Mouse (Mus musculus): ENCODE measurements around the gene Ano8. TPM values are rescaled to one million over a fixed set of nuclear protein-coding genes. Genes with fewer than 3 reads are reported as not detected.
"Not testable (repeated sequence)": the region's sequence is repeated elsewhere in the genome, so short reads cannot be mapped to it uniquely, and the experiment has no call there.

Ano8 gene
- total and polyA plus RNA-seq, 2 experiments = 2.3 to 5.2 TPM

DNA sequence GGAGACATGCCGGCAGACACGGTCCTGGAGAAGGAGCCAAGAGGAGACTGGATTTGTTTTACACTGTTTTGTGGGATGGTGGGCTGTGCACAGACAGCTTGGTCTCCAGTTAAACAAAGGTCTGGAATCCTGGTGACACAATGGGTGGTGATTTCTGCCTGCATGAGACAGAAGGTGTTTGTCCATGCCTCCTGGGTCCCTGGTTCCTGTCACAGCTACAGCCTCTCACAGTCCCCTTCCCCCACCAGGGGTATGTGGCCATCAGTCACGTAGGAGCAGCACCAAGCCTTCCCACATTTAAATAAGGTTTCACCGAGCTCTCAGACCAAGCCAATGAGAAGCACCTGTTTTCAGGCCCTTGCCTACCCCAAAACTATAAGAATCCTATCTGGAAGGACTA, 34.4 kb downstream of the Ano8 start:
- no peaks in the 10 kb centered on the region for H3K27me3 ChIP-seq (ENCODE audit: control insufficient read depth, insufficient read depth, low read length)
- no peaks in the 10 kb centered on the region for H3K79me2 ChIP-seq (ENCODE audit: control insufficient read depth, insufficient read depth, low read length)
- TF ChIP-seq POLR2A (IDR thresholded peaks at IDR 0.05; ENCODE audit: extremely low read depth, insufficient read depth, low read length) (no peak), CTCF (IDR thresholded peaks at IDR 0.05; ENCODE audit: low read depth, low read length) (no peak)
- DNase-seq (ENCODE audit: extremely low read depth, low read depth, low spot score) = no peak
- H3K36me3 ChIP-seq (ENCODE audit: control insufficient read depth, insufficient read depth, low read length) = no peaks in the 10 kb centered on the region
- H3K4me3 ChIP-seq (ENCODE audit: insufficient read depth, low read depth, low read length) = no peak overlapping the region
- no peaks in the 10 kb centered on the region for H3K4me1 ChIP-seq (ENCODE audit: control insufficient read depth, insufficient read depth, low read length)
- WGBS = 77% methylated on average over 4 of the region's 4 CpGs
- H3K9ac ChIP-seq (ENCODE audit: low read depth, low read length) = no peak overlapping the region
- H3K27ac ChIP-seq (replicated peaks; ENCODE audit: insufficient read depth, low read depth, low read length) = no peak overlapping the region

DNA sequence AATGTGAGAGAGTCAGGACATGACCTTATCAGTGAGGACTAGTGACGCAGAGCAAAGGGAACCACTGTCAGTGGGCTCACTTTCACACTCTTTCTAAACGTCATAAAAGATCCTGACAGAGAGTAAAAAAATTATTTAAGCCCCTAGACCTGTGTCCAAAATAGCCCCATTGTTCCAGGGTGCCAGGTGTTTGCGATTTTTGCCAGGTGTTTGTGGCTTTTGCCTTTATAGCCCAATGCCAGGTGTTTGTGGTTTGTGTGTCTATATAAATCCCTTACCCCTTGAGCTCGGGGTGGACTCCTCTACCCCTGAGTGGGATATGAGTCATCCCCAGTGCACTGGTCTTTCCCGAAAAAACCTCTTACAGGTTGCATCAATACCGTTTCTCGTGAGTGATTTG, 40.7 kb downstream of the Ano8 start:
- no peak for TF ChIP-seq CTCF (IDR thresholded peaks at IDR 0.05; ENCODE audit: low read depth, low read length)
- TF ChIP-seq POLR2A (IDR thresholded peaks at IDR 0.05; ENCODE audit: extremely low read depth, insufficient read depth, low read length) = no peak
- H3K4me3 ChIP-seq (ENCODE audit: insufficient read depth, low read depth, low read length) = no peak overlapping the region
- H3K36me3 ChIP-seq (ENCODE audit: control insufficient read depth, insufficient read depth, low read length) = no peaks in the 10 kb centered on the region
- H3K27me3 ChIP-seq (ENCODE audit: control insufficient read depth, insufficient read depth, low read length) = no peaks in the 10 kb centered on the region
- no peak for DNase-seq (ENCODE audit: extremely low read depth, low read depth, low spot score)
- no peak overlapping the region for H3K9ac ChIP-seq (ENCODE audit: low read depth, low read length)
- 76% methylated on average over 7 of the region's 7 CpGs for WGBS
- H3K4me1 ChIP-seq (ENCODE audit: control insufficient read depth, insufficient read depth, low read length) = no peaks in the 10 kb centered on the region
- no peaks in the 10 kb centered on the region for H3K79me2 ChIP-seq (ENCODE audit: control insufficient read depth, insufficient read depth, low read length)
- no peak overlapping the region for H3K27ac ChIP-seq (replicated peaks; ENCODE audit: insufficient read depth, low read depth, low read length)

DNA sequence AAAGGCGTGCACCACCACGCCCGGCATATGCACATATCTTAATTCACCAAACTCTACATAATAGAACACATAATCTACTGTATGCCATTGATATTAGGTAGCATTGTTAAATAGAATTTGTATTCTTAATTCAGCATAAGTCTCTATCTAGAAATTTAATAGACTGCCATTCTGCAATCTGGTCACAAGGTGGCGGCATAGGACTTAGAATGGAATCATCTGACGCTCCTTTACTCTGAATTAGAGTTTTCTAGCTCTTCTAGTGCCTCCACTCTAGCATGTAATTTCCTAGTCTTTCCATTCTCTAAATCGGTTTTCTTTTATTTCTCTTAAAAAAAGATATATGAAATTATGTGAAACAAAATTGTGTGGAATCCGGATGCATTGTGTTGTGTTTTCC, 44.4 kb downstream of the Ano8 start:
- no peaks in the 10 kb centered on the region for H3K4me1 ChIP-seq (ENCODE audit: control insufficient read depth, insufficient read depth, low read length)
- TF ChIP-seq POLR2A (IDR thresholded peaks at IDR 0.05; ENCODE audit: extremely low read depth, insufficient read depth, low read length) = no peak
- peak; percentile 53 for TF ChIP-seq CTCF (IDR thresholded peaks at IDR 0.05; ENCODE audit: low read depth, low read length)
- no peak overlapping the region for H3K9ac ChIP-seq (ENCODE audit: low read depth, low read length)
- H3K36me3 ChIP-seq (ENCODE audit: control insufficient read depth, insufficient read depth, low read length) = no peaks in the 10 kb centered on the region
- H3K4me3 ChIP-seq (ENCODE audit: insufficient read depth, low read depth, low read length) = no peak overlapping the region
- H3K27me3 ChIP-seq (ENCODE audit: control insufficient read depth, insufficient read depth, low read length) = no peaks in the 10 kb centered on the region
- H3K79me2 ChIP-seq (ENCODE audit: control insufficient read depth, insufficient read depth, low read length) = no peaks in the 10 kb centered on the region
- WGBS = under 1% methylated on average over 7 of the region's 7 CpGs
- no peak overlapping the region for H3K27ac ChIP-seq (replicated peaks; ENCODE audit: insufficient read depth, low read depth, low read length)
- DNase-seq (ENCODE audit: extremely low read depth, low read depth, low spot score) = peak; percentile 53

DNA sequence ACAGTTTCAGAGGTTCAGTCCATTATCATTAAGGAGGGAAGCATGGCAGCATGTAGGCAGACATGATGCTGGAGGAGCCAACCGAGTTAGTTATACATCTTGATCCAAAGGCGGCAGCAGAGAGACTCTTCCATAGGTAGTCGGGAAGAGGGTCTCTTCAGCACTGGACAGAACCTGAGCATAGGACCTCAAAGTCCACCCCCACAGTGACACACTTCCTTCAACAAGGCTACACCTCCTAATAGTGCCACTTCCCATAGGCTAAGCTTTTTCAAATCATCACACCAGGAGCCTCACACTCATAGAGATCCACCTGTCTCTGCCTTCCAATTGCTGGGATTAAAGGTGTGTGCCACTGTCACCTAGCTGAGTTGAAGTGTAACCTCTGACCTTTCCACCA, 48.7 kb downstream of the Ano8 start:
- no peak overlapping the region for H3K4me3 ChIP-seq (ENCODE audit: insufficient read depth, low read depth, low read length)
- no peaks in the 10 kb centered on the region for H3K27me3 ChIP-seq (ENCODE audit: control insufficient read depth, insufficient read depth, low read length)
- H3K79me2 ChIP-seq (ENCODE audit: control insufficient read depth, insufficient read depth, low read length) = no peaks in the 10 kb centered on the region
- no peak overlapping the region for H3K27ac ChIP-seq (replicated peaks; ENCODE audit: insufficient read depth, low read depth, low read length)
- WGBS = 55% methylated on average over 3 of the region's 3 CpGs
- no peaks in the 10 kb centered on the region for H3K4me1 ChIP-seq (ENCODE audit: control insufficient read depth, insufficient read depth, low read length)
- no peaks in the 10 kb centered on the region for H3K36me3 ChIP-seq (ENCODE audit: control insufficient read depth, insufficient read depth, low read length)
- no peak for TF ChIP-seq POLR2A (IDR thresholded peaks at IDR 0.05; ENCODE audit: extremely low read depth, insufficient read depth, low read length)
- no peak for TF ChIP-seq CTCF (IDR thresholded peaks at IDR 0.05; ENCODE audit: low read depth, low read length)
- H3K9ac ChIP-seq (ENCODE audit: low read depth, low read length) = no peak overlapping the region
- DNase-seq (ENCODE audit: extremely low read depth, low read depth, low spot score) = no peak

DNA sequence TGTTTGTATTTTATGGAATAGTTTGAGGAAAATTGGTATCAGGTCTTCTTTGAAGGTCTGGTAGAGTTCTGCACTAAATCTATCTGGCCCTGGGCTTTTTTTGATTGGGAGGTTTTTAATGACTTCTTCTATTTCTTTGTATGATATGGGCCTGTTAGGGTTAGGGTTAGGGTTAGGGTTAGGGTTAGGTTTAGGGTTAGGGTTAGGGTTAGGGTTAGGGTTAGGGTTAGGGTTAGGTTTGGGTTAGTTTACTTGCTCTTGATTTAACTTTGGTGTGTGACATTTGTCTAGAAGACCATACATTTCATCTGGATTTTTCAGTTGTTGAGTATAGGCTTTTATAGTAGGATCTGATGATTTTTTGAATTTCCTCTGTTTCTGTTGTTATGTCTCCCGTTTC, 52.8 kb downstream of the Ano8 start:
- not testable (repeated sequence) for H3K27me3 ChIP-seq (ENCODE audit: control insufficient read depth, insufficient read depth, low read length)
- WGBS = 85% methylated on average over 1 of the region's 1 CpGs

More for the DNA sequence above, 52.8 kb downstream of the Ano8 start:
- not testable (repeated sequence) for H3K36me3 ChIP-seq (ENCODE audit: control insufficient read depth, insufficient read depth, low read length); H3K79me2 ChIP-seq (ENCODE audit: control insufficient read depth, insufficient read depth, low read length); H3K4me3 ChIP-seq (ENCODE audit: insufficient read depth, low read depth, low read length); H3K9ac ChIP-seq (ENCODE audit: low read depth, low read length); H3K4me1 ChIP-seq (ENCODE audit: control insufficient read depth, insufficient read depth, low read length); DNase-seq (ENCODE audit: extremely low read depth, low read depth, low spot score); H3K27ac ChIP-seq (replicated peaks; ENCODE audit: insufficient read depth, low read depth, low read length)

Other genes starting within 250 kb of the Ano8 start
- gene Myo9b, start 213.2 kb downstream of the Ano8 start, total RNA-seq (2014; rRNA removed) = 8.6 and 12.8 TPM in 2 replicates
- 6.6 and 7.6 TPM in 2 replicates for gene Myo9b, start 213.2 kb downstream of the Ano8 start, polyA plus RNA-seq (2012; rRNA removed)
- 4.0 and 5.8 TPM in 2 replicates for gene Haus8, start 213.0 kb downstream of the Ano8 start, total RNA-seq (2014; rRNA removed)
- 2.1 and 2.8 TPM in 2 replicates for gene Haus8, start 213.0 kb downstream of the Ano8 start, polyA plus RNA-seq (2012; rRNA removed)
- 76.6 and 82.2 TPM in 2 replicates for gene Use1, start 119.1 kb downstream of the Ano8 start, total RNA-seq (2014; rRNA removed)
- 60.2 and 69.9 TPM in 2 replicates for gene Use1, start 119.1 kb downstream of the Ano8 start, polyA plus RNA-seq (2012; rRNA removed)
- 8.0 and 8.1 TPM in 2 replicates for gene Ocel1, start 114.7 kb downstream of the Ano8 start, total RNA-seq (2014; rRNA removed)
- 9.2 and 17.1 TPM in 2 replicates for gene Ocel1, start 114.7 kb downstream of the Ano8 start, polyA plus RNA-seq (2012; rRNA removed)
- gene Nr2f6, start 104.0 kb downstream of the Ano8 start, total RNA-seq (2014; rRNA removed) = 73.9 and 117 TPM in 2 replicates
- 319 and 341 TPM in 2 replicates for gene Nr2f6, start 104.0 kb downstream of the Ano8 start, polyA plus RNA-seq (2012; rRNA removed)
- 7.9 and 9.7 TPM in 2 replicates for gene Ushbp1, start 90.2 kb downstream of the Ano8 start, total RNA-seq (2014; rRNA removed)
- gene Ushbp1, start 90.2 kb downstream of the Ano8 start, polyA plus RNA-seq (2012; rRNA removed) = 7.9 and 13.6 TPM in 2 replicates
- 42.7 and 44.8 TPM in 2 replicates for gene Babam1, start 89.1 kb downstream of the Ano8 start, total RNA-seq (2014; rRNA removed)
- 98.5 and 106 TPM in 2 replicates for gene Babam1, start 89.1 kb downstream of the Ano8 start, polyA plus RNA-seq (2012; rRNA removed)
- 0.09 and 0.34 TPM in 2 replicates for gene Ankle1, start 80.0 kb downstream of the Ano8 start, total RNA-seq (2014; rRNA removed)
- 0.11 and 0.22 TPM in 2 replicates for gene Ankle1, start 80.0 kb downstream of the Ano8 start, polyA plus RNA-seq (2012; rRNA removed)
- gene Abhd8, start 22.3 kb downstream of the Ano8 start, total RNA-seq (2014; rRNA removed) = 3.1 and 5.0 TPM in 2 replicates
- gene Abhd8, start 22.3 kb downstream of the Ano8 start, polyA plus RNA-seq (2012; rRNA removed) = 6.7 and 11.7 TPM in 2 replicates
- gene Mrpl34, start 21.0 kb downstream of the Ano8 start, total RNA-seq (2014; rRNA removed) = 35.1 and 48.2 TPM in 2 replicates
- gene Mrpl34, start 21.0 kb downstream of the Ano8 start, polyA plus RNA-seq (2012; rRNA removed) = 104 and 123 TPM in 2 replicates
- gene Dda1, start 16.8 kb downstream of the Ano8 start, total RNA-seq (2014; rRNA removed) = 7.7 and 8.3 TPM in 2 replicates
- gene Dda1, start 16.8 kb downstream of the Ano8 start, polyA plus RNA-seq (2012; rRNA removed) = 32.5 and 34.1 TPM in 2 replicates
- 11.6 and 12.7 TPM in 2 replicates for gene Gtpbp3, start 2.1 kb upstream of the Ano8 start, total RNA-seq (2014; rRNA removed)
- 12.9 and 15.5 TPM in 2 replicates for gene Gtpbp3, start 2.1 kb upstream of the Ano8 start, polyA plus RNA-seq (2012; rRNA removed)
- gene Plvap, start 25.8 kb upstream of the Ano8 start, total RNA-seq (2014; rRNA removed) = 15.3 and 22.8 TPM in 2 replicates
- gene Plvap, start 25.8 kb upstream of the Ano8 start, polyA plus RNA-seq (2012; rRNA removed) = 128 and 132 TPM in 2 replicates
- gene Ccdc194, start 39.7 kb upstream of the Ano8 start, total RNA-seq (2014; rRNA removed) = not detected in 2 replicates
- 0.05 TPM in 1 of 2 replicates, not detected in the other for gene Ccdc194, start 39.7 kb upstream of the Ano8 start, polyA plus RNA-seq (2012; rRNA removed)
- 603 and 678 TPM in 2 replicates for gene Bst2, start 51.5 kb upstream of the Ano8 start, total RNA-seq (2014; rRNA removed)
- 798 and 871 TPM in 2 replicates for gene Bst2, start 51.5 kb upstream of the Ano8 start, polyA plus RNA-seq (2012; rRNA removed)
- 98.9 and 105 TPM in 2 replicates for gene Mvb12a, start 57.0 kb upstream of the Ano8 start, total RNA-seq (2014; rRNA removed)
- gene Mvb12a, start 57.0 kb upstream of the Ano8 start, polyA plus RNA-seq (2012; rRNA removed) = 164 and 165 TPM in 2 replicates
- 0.46 and 0.47 TPM in 2 replicates for gene Tmem221, start 72.9 kb upstream of the Ano8 start, total RNA-seq (2014; rRNA removed)
- 0.14 and 0.55 TPM in 2 replicates for gene Tmem221, start 72.9 kb upstream of the Ano8 start, polyA plus RNA-seq (2012; rRNA removed)
- not detected in 2 replicates for gene Nxnl1, start 80.6 kb upstream of the Ano8 start, total RNA-seq (2014; rRNA removed)
- not detected in 2 replicates for gene Nxnl1, start 80.6 kb upstream of the Ano8 start, polyA plus RNA-seq (2012; rRNA removed)
- 6.8 and 7.2 TPM in 2 replicates for gene Slc27a1, start 82.9 kb upstream of the Ano8 start, total RNA-seq (2014; rRNA removed)
- 12.5 and 15.7 TPM in 2 replicates for gene Slc27a1, start 82.9 kb upstream of the Ano8 start, polyA plus RNA-seq (2012; rRNA removed)
- 111 and 113 TPM in 2 replicates for gene Pgls, start 106.2 kb upstream of the Ano8 start, total RNA-seq (2014; rRNA removed)
- gene Pgls, start 106.2 kb upstream of the Ano8 start, polyA plus RNA-seq (2012; rRNA removed) = 119 and 124 TPM in 2 replicates
- 0.92 and 1.3 TPM in 2 replicates for gene Fam129c, start 111.7 kb upstream of the Ano8 start, total RNA-seq (2014; rRNA removed)
- gene Fam129c, start 111.7 kb upstream of the Ano8 start, polyA plus RNA-seq (2012; rRNA removed) = 0.73 and 2.1 TPM in 2 replicates
- gene Colgalt1, start 125.0 kb upstream of the Ano8 start, total RNA-seq (2014; rRNA removed) = 43.2 and 55.0 TPM in 2 replicates
- 65.3 and 77.3 TPM in 2 replicates for gene Colgalt1, start 125.0 kb upstream of the Ano8 start, polyA plus RNA-seq (2012; rRNA removed)
- 0.09 and 0.20 TPM in 2 replicates for gene Unc13a, start 185.8 kb upstream of the Ano8 start, total RNA-seq (2014; rRNA removed)
- gene Unc13a, start 185.8 kb upstream of the Ano8 start, polyA plus RNA-seq (2012; rRNA removed) = 0.15 and 0.72 TPM in 2 replicates
- 4.0 and 4.6 TPM in 2 replicates for gene Jak3, start 190.3 kb upstream of the Ano8 start, total RNA-seq (2014; rRNA removed)
- 5.7 and 7.9 TPM in 2 replicates for gene Jak3, start 190.3 kb upstream of the Ano8 start, polyA plus RNA-seq (2012; rRNA removed)
- 0.74 and 1.1 TPM in 2 replicates for gene Insl3, start 203.3 kb upstream of the Ano8 start, total RNA-seq (2014; rRNA removed)
- 4.9 and 8.2 TPM in 2 replicates for gene Insl3, start 203.3 kb upstream of the Ano8 start, polyA plus RNA-seq (2012; rRNA removed)
- 0.92 and 1.3 TPM in 2 replicates for gene B3gnt3, start 215.8 kb upstream of the Ano8 start, total RNA-seq (2014; rRNA removed)
- gene B3gnt3, start 215.8 kb upstream of the Ano8 start, polyA plus RNA-seq (2012; rRNA removed) = 1.5 and 2.6 TPM in 2 replicates
- gene Fcho1, start 239.8 kb upstream of the Ano8 start, total RNA-seq (2014; rRNA removed) = 0.18 and 0.87 TPM in 2 replicates
- gene Fcho1, start 239.8 kb upstream of the Ano8 start, polyA plus RNA-seq (2012; rRNA removed) = 0.44 and 2.8 TPM in 2 replicates